Mouse (Mus musculus): Measurements from ENCODE around the gene 4933415F23Rik.

The 4933415F23Rik gene

DNA sequence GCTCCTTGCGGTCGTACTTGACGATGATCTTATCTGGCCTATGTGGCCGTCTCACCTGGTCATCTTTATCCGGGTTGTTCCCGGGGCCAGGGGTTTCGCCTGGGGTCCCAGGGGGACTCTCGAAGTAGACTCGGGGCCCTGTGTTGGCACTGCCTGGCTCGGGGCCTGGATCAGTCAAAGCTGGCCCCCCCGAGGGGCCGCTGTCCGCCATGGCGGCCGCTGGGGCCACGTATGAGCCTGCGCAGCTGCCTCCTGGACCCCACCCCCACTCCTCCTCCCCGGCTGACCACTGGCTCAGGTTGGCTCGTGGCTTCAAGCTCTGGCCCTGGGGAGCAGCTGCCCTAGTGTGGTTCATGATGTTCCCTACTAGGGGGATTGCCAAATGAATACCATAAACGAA lies at the start of gene 4933415F23Rik:
Gene 4933415F23Rik, minus strand, starts transcription at position 233 of the 400 bp plus-strand sequence.
- DNase-seq: no peak

DNA sequence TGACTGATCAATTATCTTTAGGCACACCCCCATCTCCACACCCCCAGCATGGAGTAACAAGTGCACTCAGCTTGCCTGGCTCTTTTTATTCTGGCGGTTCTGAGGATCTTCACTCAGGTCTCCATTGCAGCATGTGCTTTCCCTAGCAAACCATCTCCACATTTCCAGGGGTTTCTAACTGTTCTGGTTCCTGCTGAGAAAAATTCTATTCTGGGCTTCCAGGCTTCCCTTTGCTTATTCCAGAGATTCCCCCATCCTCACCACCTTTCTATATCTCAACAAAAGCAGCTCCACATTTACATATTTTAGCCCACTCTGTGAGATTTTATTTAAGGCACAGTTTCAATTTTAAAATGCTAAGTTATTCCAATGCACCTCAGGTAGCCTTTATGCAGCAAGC lies 49.7 kb upstream of the 4933415F23Rik start:
- no peak for DNase-seq

DNA sequence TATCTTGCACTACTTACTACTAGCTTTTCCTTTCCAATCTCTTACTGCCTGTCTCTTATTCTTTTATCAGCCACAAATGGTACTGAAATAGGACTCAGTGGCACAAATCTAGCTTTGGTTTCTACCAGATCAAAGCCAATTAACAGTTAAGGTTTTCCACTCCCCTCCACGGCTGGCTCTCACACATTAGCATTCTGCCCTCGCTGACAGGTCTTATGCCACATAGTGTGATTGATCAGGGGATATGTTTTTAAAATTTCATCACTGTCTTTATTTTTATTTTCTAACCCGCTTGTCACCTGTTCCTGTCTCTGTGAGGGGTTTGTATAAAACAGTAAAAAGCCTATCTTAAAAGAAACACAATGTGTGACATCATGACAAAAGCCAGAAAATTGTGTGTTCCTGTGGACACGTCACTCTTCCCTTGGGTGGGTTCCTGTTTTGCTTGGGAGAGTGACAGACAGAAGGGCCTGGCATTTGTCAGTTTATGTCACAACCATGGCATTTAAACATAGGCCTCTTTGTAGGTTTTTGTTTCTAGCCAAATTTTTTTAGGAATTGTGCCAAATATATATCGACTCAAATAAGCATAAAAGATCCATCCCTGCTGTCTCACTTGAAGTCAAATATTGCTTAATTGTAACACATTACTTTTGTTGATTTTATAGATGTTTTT lies 44.3 kb upstream of the 4933415F23Rik start:
- DNase-seq: peak; percentile 3

DNA sequence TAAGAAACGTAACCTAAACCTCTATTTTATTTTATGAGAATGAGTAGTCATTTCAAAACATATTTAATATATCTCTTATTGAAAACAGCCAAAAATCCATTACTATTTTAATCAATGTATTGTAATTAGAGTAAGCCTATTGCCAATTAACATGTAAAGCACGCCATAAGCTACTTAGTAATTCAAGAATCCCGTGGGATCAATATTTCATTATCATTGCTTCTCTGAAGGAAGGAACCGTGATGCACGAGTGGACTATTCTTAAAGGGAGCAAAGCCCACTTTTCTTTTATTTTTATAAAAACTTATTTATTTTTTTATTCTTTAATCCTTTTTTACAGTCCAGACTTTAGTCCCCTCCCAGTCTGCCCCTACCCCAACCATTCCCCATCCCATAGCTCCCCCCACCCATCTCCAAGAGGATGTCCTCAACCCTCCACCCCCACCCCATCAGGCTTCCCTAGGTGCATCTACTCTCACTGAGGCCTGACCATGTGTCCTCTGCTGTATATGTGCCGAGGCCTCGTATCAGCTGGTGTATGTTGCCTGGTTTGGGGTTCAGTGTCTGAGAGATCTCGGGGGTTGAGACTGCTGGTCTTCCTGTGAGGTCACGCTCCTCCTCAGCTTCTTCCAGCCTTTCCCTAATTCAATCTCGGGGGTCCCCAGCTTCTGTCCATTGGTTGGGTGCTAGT lies 39.2 kb upstream of the 4933415F23Rik start:
- DNase-seq: no peak

DNA sequence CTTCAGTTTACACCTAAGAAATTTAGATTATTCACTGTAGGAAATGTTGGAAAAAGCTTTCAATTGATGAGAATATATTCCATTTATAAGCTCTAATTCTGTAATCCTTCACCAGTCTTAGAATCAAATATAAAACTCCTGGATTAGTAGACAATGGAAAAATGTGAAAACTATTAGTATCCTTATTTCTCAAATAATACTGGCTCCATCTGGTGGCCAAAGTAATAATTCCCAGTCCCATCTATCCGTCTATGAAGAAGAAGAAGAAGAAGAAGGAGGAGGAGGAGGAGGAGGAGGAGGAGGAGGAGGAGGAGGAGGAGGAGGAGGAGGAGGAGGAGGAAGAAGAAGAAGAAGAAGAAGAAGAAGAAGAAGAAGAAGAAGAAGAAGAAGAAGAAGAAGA lies 38.5 kb upstream of the 4933415F23Rik start:
- peak; percentile 82 for DNase-seq

DNA sequence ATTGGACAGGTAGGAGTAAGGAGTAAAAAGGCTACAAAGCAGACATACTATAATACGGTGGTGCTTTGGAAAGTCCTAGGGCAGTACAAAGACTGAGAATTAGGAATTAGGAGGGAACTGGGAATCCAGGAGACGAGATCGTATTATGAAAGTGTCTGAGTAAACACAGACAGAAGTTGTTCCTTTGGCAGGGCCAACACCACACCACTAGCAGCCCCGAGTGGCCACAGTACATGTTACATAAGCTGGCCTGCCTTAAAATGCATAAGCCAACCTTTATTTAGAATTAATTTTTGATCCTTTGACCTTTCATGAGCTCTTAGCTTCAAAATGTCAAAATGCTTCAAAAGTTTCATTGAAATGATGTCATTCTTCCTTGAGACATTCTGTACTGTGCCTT lies 18.8 kb upstream of the 4933415F23Rik start:
- peak; percentile 46 for DNase-seq

DNA sequence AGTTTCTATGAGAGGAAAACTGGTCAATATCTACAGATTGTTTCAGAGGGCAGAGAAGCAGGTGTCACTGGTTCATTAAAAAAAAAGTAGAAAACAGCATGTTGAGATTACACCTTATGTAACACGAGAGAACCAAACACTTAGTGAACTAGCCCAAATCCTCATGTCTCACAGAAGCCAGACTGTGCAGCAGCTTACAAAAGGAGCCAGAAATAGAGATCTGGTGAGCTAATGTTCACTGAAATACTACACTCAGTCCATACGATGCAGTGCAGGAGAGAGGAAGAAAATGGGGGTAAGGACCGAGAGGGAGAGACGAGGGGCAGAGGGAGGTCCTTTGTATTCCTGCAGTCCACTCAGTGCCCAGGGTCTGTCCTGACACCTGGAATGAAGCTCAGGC lies 17.4 kb upstream of the 4933415F23Rik start:
- no peak for DNase-seq

DNA sequence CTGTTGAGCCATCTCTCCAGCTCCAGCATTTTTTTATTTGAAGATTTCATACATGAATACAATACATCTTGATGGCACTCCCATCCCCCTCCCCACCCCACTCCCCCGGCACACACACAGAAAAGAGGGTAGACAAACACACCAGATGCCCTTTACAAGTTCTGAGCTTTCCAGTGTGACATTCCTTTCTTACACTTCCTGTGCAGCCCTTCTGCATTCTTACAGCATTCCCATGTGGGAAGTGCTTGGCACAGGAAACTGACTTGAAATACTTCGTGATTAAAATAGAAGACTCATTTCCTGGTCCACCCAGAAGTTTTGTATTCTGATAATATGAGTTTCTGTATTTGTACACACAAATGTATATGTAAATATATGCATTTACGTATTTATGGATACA lies 15.4 kb upstream of the 4933415F23Rik start:
- DNase-seq: peak; percentile 58

DNA sequence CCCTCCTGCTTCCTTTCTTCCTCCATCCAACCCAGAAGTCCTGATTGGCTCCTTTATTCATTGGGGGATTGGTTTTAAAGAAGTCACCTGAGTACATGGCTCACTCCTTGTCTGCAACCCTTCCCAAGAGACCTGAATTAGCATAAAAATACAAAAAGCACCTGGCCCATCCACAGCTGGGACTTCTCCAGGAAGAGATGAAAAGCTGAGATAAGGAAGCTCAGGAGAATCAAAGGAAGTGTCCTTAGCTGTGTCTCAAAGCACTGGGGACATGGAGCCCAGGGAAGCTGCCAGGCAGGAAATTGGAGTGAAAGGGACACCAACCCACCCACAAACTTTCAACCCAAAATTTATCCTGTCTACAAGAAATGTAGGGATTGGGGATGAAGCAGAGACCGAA lies 7.1 kb upstream of the 4933415F23Rik start:
- DNase-seq: peak; percentile 33

DNA sequence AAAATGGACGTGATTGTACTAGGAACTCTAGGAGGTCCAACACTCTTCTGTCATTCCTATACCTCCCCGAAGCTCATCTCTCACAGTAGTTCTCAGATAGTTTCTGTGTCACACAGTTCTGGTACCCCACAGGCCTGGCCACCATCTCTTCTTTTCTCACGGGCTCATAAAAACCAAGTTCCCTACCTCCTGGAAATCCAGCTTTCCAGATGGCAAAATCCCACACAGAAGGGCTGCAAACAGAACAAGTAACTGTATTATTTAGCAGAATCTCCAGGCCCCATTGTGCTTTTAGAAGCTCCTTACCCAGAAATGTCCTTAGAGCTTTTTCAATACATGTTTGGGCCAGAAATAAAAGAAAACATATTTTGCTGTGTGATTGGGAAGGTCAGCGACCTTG lies 828 bp upstream of the 4933415F23Rik start:
- no peak for DNase-seq

DNA sequence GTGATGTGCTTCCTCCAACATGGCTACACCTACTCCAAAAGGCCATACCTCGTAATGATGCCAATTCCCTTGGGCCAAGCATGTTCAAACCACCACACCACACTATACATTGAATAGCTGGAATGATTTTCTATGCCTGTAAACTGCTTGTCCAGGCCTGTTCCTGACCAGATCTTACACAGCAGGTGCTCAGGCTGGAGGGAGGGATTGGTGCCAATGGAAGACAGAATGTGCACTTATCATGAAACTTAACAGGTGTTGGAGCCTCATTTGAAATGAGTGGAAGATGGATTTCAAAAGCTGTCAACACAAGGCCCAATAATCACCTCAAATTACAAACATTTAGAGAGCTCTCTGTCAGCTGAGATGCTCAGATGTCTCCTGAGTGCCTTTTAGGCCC lies 2.3 kb downstream of the 4933415F23Rik start:
- no peak for DNase-seq

DNA sequence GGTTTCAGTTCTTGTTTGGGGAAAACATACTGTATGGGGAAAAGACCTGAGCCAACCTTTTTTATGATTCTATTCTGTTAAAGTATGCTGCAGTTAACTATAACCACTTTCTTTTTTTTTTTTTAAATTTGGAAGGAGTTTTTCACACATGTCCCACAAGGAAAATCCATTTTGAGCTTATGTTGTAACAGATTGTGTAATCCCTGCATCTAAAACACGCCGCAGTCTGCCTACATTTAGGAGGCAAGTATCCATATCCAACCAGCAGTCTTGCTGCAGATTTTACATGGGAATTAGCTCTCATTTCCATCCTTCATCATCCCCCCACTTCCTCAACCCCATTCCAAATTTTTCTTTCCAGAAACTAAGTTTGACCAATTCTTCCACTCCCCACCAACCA lies 3.6 kb downstream of the 4933415F23Rik start:
- DNase-seq: no peak

DNA sequence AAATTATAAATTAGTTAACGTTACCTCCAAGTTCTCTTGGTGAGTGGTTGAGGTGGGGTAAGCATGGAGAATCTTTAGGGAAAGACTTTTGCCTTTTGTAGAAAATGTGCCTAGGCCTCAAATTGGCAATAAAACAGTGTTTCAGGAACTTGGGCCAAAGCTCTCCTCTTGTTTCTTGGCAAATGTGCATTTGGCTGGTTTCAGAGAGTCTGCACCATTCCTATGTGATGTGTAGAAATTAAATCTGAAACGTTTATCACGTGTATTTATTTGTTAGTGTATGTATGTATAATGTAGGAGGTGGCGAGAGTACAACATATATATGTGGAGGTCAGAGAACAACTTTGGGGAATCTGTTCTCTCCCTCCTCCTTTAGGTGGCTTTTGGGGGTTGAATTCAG lies 4.1 kb downstream of the 4933415F23Rik start:
- DNase-seq: no peak

DNA sequence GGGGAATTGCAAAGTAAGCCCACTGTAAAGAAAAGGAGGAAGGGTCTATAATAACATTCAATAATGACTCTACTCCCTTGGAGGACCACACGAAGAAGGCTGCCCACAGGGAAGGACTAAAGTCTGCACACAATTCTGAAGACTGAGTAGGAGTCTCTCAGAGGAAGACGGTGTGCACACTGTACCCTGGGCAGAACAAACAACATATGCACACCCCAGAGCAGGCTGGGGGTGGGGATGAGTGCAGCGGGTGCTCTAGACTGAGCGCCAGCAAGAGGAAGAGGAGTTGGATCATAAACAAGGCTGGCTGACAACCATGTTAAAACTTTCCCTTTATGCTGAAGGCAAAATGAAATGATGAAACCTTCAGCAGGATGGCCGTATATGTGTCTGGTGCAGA lies 34.3 kb downstream of the 4933415F23Rik start:
- no peak for DNase-seq

DNA sequence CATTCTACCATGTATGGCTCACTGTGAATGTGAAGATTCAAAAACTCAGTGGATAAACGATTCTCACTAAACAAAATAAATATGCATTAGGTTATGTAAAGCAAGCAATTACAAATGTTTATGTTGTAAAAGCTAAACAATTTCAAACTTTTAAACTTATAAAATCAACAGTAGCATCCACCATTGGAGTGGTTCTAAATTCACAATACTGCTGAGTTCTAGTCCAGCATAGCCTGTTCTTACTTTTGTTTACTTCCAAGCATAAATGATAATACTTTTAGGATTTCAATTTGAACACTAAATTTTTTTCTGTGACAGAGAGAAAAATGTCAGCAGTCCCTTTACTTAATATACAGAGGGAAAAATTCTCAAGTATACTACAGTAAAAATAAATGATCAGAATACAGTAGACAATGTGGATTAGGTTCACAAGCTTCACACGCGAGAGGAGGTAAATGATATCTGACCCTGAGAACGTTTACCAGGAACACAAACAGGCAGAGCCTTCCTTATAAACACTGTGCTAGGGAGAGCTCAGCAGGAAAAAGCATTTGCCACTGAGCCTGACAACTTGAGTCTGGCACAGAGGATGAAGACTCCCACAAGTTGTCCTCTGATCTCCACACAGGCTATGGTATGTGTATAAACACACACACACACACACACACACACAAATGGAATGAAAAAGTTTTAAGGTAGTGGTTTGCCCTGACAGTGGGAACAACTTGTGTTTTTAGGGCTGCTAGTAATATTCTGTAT lies 37.2 kb downstream of the 4933415F23Rik start:
- peak; percentile 7 for DNase-seq

DNA sequence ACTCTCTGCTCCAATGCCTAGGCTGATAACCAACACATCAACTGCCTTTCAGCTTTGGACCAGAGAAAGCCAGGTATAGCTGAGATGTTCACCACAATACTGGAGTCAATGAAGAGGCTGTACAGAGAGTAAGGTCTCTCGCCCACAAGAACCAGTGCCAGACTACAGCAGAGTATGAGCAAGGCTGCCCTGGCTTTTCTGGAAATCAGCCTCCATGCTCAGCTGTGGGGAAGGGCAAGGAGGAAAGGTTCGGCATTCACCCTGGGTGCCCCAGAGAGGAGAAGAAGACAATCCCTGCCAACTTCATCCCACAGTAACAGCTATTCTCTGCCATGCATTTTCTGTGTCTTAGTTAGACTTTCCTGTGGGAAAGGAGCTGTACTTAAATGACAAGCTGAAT lies 38.1 kb downstream of the 4933415F23Rik start:
- DNase-seq: no peak

DNA sequence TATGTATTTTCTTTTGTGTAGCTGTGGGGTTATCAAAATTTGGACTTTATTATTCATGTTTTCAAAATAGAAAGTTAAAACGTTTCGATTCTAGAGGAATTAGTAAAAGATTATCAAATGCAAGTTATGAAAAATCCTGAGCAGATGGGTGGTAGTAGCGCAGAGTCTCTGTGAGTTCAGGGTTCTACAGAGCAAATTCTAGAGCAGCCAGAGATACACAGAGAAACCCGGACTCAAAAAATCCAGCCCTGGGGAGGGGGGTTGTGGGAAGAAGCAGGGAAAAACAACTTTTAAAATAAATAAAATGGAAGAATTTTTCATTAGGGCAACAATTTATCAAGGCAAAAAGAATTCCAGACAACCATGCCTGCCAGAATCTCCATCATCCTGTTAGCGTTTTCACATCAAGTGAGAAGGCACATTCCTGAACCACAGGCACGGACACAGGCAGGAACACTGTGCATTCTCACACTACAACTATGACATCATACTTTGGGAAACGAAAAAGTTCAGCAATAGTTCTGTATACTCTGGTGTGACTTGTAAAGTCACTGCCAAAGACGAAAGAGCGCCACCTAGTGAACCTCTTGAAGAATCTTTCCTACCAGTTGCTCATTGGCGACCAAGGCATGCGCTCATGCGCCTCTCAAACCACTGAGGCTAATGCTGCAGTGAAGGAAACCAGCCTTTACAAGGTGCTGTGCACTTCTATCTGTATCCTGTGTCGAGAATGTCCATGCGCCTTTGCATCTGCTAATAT lies 40.3 kb downstream of the 4933415F23Rik start:
- peak; percentile 69 for DNase-seq

DNA sequence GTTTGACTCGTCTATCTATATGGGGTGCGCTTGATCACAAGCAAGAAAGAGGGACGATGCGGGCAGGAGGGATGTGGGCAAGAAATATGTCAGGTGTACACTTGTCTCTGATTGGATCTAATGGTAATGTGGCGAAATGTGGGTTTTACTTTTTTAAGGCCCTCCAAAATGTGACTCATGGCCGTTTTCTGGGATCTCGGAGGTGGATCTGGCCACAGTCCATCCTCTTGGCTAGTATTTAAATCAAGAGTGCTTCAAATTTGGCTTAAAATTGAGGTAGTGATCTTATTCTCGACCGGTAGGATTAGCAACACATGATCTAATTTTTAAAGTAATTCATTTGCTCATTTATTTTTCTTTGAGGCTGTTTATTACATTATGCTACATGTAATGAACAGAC lies 42.0 kb downstream of the 4933415F23Rik start:
- DNase-seq: no peak
